Mouse (Mus musculus): ENCODE measurements around the gene Birc5. TPM values are rescaled to one million over a fixed set of nuclear protein-coding genes. Genes with fewer than 3 reads are reported as not detected.
"Not testable (repeated sequence)": the region's sequence is repeated elsewhere in the genome, so short reads cannot be mapped to it uniquely, and the experiment has no call there.

Gene Birc5
- polyA plus RNA-seq, 1 experiment from 2014 or later: 91.7 TPM

DNA sequence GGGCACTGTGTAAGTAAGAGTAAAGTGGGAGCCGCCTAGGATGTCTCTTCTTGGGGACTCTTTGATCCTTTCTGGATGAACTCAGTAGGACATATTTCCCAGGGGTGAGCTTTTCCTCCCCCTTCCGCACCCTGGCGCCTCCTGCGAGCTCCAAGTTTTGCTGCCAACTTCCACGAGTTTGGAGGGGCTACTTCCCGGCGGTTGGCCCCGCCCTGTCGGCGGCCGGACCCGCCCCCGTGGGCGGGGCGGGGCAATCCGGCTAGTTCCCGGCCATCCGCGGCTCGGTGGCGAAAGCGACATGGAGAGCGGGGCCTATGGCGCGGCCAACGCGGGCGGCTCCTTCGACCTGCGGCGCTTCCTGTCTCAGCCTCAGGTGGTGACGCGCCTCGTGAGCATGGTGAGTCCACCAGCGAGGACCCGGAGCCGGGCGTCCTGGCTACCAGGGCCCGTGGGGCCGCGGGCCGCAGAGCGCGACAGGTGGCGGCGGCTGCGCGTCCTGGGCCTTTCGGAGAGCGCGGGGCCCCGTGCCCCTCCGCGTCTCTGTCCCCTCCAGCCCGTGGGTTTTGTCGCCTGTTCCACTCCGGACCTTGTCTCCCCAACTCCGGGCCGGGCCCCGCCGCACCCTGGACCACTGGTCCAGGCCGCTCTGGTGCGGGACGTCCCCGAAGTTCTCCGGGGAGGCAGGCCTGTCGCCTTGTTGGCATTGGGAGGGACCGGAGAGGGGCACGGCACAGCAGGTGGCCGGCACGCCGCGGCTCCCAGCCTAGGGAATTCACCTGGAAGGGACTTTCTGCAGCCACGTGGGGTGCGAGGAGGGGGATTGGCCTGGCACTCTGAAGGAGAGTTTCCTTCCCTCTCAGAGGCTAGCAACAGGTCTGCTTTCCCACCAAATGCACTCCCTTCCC lies 39.4 kb upstream of the Birc5 start, which contains the start of the genes Gm20708 and Syngr2:
Gene Gm20708 (plus strand): TSS at position 262 of the 905 bp plus-strand sequence.
Gene Syngr2 (plus strand): TSS at position 262 of the 905 bp plus-strand sequence.
- Histone ChIP-seq H3K27ac (replicated peaks) (peak within 1 kb of the TSS; percentile 95), H3K4me3 (ENCODE audit: low read depth, low read length) (peak within 1 kb of the TSS; percentile 92), H3K4me1 (replicated peaks; ENCODE audit: control insufficient read depth, insufficient read depth) (0 out of 2 replicates have a peak, but pooled peaks cover 3% of the 10 kb centered on the region), H3K9ac (ENCODE audit: low read length) (peak within 1 kb of the TSS; percentile 90), H3K36me3 (ENCODE audit: control insufficient read depth, insufficient read depth, low read length) (0 out of 2 replicates have a peak, but pooled peaks cover 6% of the 10 kb centered on the region), H3K4me2 (replicated peaks; ENCODE audit: low read depth) (peak within 1 kb of the TSS; percentile 95), H3K9me3 (ENCODE audit: control insufficient read depth, low read length) (no peaks in the 10 kb centered on the region), H3K27me3 (ENCODE audit: control insufficient read depth, insufficient read depth, low read length) (no peaks in the 10 kb centered on the region)
- TF ChIP-seq EP300 (optimal IDR thresholded peaks at IDR 0.05) (no peak), CTCF (IDR thresholded peaks at IDR 0.05; ENCODE audit: low read depth) (no peak; the same call in 1 of the 2 replicates)
- DNase-seq (ENCODE audit: low spot score) (peak; percentile 86), ATAC-seq (ENCODE audit: low FRiP score, low TSS enrichment) (peak; percentile 57)
- under 1% methylated on average over 73 of the region's 75 CpGs for WGBS

DNA sequence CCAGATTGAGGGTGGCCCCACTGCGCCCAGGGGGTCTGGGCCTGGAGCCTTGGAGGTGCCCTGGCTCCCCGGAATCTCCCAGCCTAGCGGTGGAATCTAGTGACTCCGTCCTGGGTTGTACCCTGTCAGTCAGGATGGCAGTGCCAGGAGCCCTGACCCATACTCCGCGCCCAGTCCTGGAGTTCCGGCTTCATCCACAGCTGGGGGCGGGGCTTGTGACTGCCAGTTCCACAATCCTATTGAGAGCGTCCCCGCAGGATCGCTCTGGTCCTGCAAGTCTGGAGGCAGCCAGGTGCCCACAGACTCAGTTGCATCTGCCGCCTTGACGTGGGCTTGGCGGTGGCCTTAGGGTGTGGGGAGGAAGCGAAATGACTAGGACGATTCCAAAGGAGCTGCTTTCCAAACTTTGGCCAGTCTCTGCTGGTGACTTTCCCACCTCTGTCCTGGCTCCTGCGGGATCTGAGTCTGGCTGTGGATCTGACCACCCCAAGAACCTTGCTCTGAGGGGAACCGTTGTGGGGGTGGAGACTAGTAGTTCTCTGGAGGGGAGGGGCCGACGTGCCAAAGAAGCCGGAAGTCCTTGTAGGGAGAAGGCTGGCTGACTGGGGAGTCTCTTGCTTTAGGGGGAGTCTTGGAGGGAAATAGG lies 38.5 kb upstream of the Birc5 start:
- under 1% methylated on average over 21 of the region's 21 CpGs for WGBS
- H3K9me3 ChIP-seq (ENCODE audit: control insufficient read depth, low read length): no peaks in the 10 kb centered on the region
- peak; percentile 92 for ATAC-seq (ENCODE audit: low FRiP score, low TSS enrichment)

DNA sequence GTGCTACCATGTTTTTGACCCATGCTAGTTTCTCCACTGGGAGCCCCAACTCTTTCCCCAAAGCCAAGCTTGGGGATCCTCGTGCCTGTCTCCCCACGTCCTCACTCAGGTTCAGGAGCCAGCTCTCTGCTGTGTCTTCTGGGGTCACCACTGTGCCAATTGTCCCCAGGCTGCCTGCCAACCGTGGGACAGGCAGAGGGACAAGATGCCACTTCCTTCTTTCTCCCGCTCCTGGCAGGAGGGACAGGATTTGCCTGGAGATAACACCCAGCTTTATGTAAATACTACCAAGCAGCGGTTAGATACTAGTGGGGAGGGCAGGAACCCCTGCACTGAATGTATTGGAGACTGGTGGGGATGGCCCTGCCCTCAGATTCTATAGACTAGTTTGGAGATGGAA lies 35.2 kb upstream of the Birc5 start:
- TF ChIP-seq CTCF (IDR thresholded peaks at IDR 0.05; ENCODE audit: low read depth) (no peak), EP300 (optimal IDR thresholded peaks at IDR 0.05) (no peak)
- H3K4me2 ChIP-seq (replicated peaks; ENCODE audit: low read depth): no peak overlapping the region
- no peak overlapping the region for H3K27ac ChIP-seq (replicated peaks)
- peaks cover 7% of the 10 kb centered on the region; the same call in 1 of the 2 replicates for H3K36me3 ChIP-seq (ENCODE audit: control insufficient read depth, insufficient read depth, low read length)
- H3K9ac ChIP-seq (ENCODE audit: low read length): no peak overlapping the region
- DNase-seq (ENCODE audit: low spot score): no peak
- no peak overlapping the region for H3K4me3 ChIP-seq (ENCODE audit: low read depth, low read length)
- no peaks in the 10 kb centered on the region for H3K9me3 ChIP-seq (ENCODE audit: control insufficient read depth, low read length)
- 0 out of 2 replicates have a peak, but pooled peaks cover 3% of the 10 kb centered on the region for H3K4me1 ChIP-seq (replicated peaks; ENCODE audit: control insufficient read depth, insufficient read depth)
- 54% methylated on average over 5 of the region's 5 CpGs for WGBS
- ATAC-seq (ENCODE audit: low FRiP score, low TSS enrichment): no peak
- no peaks in the 10 kb centered on the region for H3K27me3 ChIP-seq (ENCODE audit: control insufficient read depth, insufficient read depth, low read length)

More for the DNA sequence above, 38.5 kb upstream of the Birc5 start:
- Histone ChIP-seq H3K27me3 (ENCODE audit: control insufficient read depth, insufficient read depth, low read length) (no peaks in the 10 kb centered on the region), H3K4me1 (replicated peaks; ENCODE audit: control insufficient read depth, insufficient read depth) (0 out of 2 replicates have a peak, but pooled peaks cover 3% of the 10 kb centered on the region), H3K4me3 (ENCODE audit: low read depth, low read length) (peak overlapping the region; percentile 92), H3K4me2 (replicated peaks; ENCODE audit: low read depth) (peak overlapping the region; percentile 95), H3K27ac (replicated peaks) (peak overlapping the region; percentile 95), H3K9ac (ENCODE audit: low read length) (peak overlapping the region; percentile 90), H3K36me3 (ENCODE audit: control insufficient read depth, insufficient read depth, low read length) (0 out of 2 replicates have a peak, but pooled peaks cover 6% of the 10 kb centered on the region)
- TF ChIP-seq EP300 (optimal IDR thresholded peaks at IDR 0.05) (no peak), CTCF (IDR thresholded peaks at IDR 0.05; ENCODE audit: low read depth) (peak; percentile 71)
- peak; percentile 98 for DNase-seq (ENCODE audit: low spot score)

DNA sequence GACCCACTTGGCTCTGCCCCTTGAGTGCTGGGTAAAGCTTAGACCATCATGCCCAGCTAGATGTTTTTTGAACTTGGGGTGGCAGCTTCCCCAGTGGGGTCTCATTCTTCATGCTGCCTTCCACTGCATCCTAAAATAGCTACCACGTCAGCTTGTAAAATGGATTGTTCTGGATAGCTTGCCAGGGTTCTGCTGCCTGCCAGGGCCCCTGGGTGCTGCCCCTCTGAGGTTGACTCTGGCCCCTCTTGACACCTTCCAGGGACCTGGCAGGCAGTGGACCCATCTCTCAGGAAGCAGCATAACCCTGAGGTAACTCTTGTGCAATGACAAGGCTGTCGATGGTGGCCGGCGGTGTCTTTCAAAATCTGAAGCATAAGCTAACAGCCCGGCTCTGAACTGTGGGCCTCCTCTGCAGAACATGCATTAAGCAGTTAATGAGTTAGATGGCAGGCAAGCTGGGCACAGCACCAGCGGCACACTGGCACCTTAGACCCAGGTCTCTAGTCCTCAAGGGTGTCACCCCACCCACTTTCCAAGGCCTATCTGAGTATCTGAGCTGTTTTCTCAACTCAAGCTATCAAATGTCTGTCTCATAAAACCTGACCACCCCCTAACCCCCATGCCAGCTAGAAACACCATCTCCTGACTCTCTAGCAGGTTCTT lies 34.2 kb upstream of the Birc5 start:
- DNase-seq (ENCODE audit: low spot score): no peak
- Histone ChIP-seq H3K4me3 (ENCODE audit: low read depth, low read length) (no peak overlapping the region), H3K27ac (replicated peaks) (no peak overlapping the region), H3K9me3 (ENCODE audit: control insufficient read depth, low read length) (no peaks in the 10 kb centered on the region), H3K9ac (ENCODE audit: low read length) (no peak overlapping the region), H3K4me2 (replicated peaks; ENCODE audit: low read depth) (no peak overlapping the region), H3K4me1 (replicated peaks; ENCODE audit: control insufficient read depth, insufficient read depth) (0 out of 2 replicates have a peak, but pooled peaks cover 3% of the 10 kb centered on the region), H3K27me3 (ENCODE audit: control insufficient read depth, insufficient read depth, low read length) (no peaks in the 10 kb centered on the region), H3K36me3 (ENCODE audit: control insufficient read depth, insufficient read depth, low read length) (peaks cover 9% of the 10 kb centered on the region; the same call in 1 of the 2 replicates)
- ATAC-seq (ENCODE audit: low FRiP score, low TSS enrichment): no peak
- no peak for TF ChIP-seq CTCF (IDR thresholded peaks at IDR 0.05; ENCODE audit: low read depth)
- no peak for TF ChIP-seq EP300 (optimal IDR thresholded peaks at IDR 0.05)
- WGBS: 79% methylated on average over 6 of the region's 6 CpGs

DNA sequence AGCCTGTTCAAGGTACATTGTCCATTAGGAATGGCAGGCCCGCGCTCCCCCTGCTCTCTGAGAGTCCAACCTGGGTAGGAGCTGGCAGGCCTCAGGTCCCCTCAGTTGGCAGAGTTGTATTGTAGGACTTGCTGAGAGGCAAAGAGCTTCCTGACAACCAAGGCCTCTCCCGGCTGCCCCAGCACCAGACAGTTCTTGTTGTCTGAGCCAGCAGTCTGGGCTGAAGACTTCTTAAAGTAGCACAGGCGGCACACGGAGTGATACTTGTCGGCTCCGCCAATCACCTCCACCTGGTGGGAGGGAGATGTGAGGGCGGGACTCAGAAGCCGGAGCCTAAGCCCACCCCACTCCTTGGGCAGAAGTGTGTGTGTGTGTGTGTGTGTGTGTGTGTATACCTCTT lies 33.2 kb upstream of the Birc5 start:
- not testable (repeated sequence) for H3K4me2 ChIP-seq (replicated peaks; ENCODE audit: low read depth); ATAC-seq (ENCODE audit: low FRiP score, low TSS enrichment); H3K36me3 ChIP-seq (ENCODE audit: control insufficient read depth, insufficient read depth, low read length); DNase-seq (ENCODE audit: low spot score); H3K4me1 ChIP-seq (replicated peaks; ENCODE audit: control insufficient read depth, insufficient read depth); H3K9me3 ChIP-seq (ENCODE audit: control insufficient read depth, low read length); H3K9ac ChIP-seq (ENCODE audit: low read length); H3K27me3 ChIP-seq (ENCODE audit: control insufficient read depth, insufficient read depth, low read length); H3K4me3 ChIP-seq (ENCODE audit: low read depth, low read length)
- peak overlapping the region; percentile 13; the same call in 1 of the 2 replicates for H3K27ac ChIP-seq (replicated peaks)
- WGBS: 66% methylated on average over 9 of the region's 9 CpGs

Data from stomach, postnatal 0 days (tissue).